Mouse (Mus musculus) cerebellum, adult 11 months (tissue): ENCODE measurements around the gene Ccl7.

Experiments used
- DNase-seq: peaks from one replicate; pipeline ENCODE4 v3.0.0; 2022

Gene Ccl7

DNA sequence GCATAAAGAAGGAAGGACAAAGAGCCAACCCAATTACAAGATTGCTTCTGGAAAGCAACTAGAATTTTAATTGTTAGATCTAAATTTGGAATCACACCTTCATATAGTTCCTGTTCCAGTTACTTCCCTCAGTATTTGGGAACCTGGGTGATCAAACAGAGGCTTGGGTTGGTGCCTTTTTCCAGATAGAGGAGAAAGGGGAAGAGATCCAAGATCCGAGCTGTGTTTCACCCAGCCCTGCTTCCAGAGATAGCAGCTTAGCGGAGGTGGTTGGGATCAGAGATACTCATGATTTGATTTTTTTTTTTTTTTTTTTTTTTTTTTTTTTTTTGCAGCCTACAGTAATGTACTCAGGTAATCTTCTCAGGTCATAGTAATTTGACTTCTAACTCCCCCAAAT, 9.7 kb upstream of the Ccl7 start:
- DNase-seq, result no peak

- no peak for DNase-seq
Observed at GRCm38 (mm10) chr11:82038535-82038934, 7.0 kb upstream of the Ccl7 start, which contains the start of gene Gm17268. Gene Gm17268 (minus strand): TSS chr11:82038562.

GRCm38 (mm10) chr11:82039132-82039660, 6.3 kb upstream of the Ccl7 start:
- DNase-seq, result no peak

- no peak for DNase-seq
Observed at GRCm38 (mm10) chr11:82041671-82042080, 3.8 kb upstream of the Ccl7 start.

GRCm38 (mm10) chr11:82047746-82048415, 2.4 kb downstream of the Ccl7 start:
- DNase-seq, result no peak

DNA sequence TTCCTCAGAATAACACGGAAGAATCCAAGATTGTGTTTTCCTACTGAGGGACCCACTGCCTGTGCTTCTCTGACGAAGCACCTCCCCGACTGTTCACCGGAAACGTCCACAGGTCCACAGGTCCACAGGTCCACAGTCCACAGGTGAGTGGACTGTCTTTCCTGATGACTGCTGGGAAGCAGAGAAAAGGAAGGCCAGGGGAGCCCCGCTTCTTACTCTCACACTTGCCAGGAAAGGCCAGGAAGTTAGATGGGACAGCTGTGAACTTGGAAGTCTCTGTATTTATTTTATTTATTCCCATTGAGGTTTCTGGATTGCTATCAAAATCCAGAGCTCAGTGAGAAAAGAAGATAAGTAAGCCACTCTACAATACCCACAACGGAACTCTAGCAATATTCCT, 8.3 kb downstream of the Ccl7 start:
- no peak for DNase-seq

DNA sequence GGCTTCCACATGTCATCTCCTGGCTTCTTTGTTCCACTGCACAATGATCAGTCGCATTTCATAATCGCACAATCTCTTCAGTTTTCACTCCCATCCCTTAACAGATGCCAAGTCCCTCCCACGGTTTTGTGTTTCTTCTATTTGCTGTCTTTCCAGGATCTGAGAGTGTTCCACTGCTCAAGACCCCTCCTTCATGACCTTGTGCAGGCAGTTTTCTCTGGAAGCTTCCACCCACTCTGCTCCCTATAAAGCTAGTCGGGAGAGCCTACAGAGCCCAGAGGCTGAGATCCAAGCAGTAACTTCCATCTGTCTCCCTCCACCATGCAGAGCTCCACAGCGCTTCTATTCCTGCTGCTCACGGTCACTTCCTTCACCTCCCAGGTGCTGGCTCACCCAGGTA, 12.1 kb downstream of the Ccl7 start, which contains the start of gene Ccl11:
Ccl11 (plus strand) TSS at position 178 of the 400 bp plus-strand sequence.
- no peak for DNase-seq

- DNase-seq, result no peak
Observed at GRCm38 (mm10) chr11:82062226-82062625, 16.7 kb downstream of the Ccl7 start.

- no peak for DNase-seq
Observed at GRCm38 (mm10) chr11:82063454-82063853, 17.9 kb downstream of the Ccl7 start.

GRCm38 (mm10) chr11:82066953-82067571, 21.6 kb downstream of the Ccl7 start:
- DNase-seq, result no peak

DNA sequence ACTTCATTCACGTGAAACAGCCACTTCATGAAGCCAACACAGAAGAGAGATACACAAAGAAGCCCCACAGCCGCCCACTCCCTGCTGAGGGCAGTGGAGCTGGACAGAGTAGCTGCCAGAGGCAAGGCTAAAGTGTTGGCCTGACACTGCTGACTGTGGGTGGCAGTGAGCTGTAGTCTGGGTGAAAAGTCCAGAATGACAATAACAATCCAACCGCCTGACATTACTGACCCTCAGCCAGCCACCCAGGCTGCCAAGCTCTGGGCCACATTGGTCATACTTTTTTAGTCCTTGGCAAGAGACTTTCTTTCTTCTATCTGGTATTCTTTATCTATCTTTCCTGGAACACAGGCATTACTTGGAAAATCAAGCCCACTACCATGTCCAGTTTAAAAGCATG, 25.6 kb downstream of the Ccl7 start:
- no peak for DNase-seq

GRCm38 (mm10) chr11:82072374-82072773, 26.9 kb downstream of the Ccl7 start:
- no peak for DNase-seq

- DNase-seq, result no peak
Observed at GRCm38 (mm10) chr11:82072984-82073383, 27.5 kb downstream of the Ccl7 start.

DNA sequence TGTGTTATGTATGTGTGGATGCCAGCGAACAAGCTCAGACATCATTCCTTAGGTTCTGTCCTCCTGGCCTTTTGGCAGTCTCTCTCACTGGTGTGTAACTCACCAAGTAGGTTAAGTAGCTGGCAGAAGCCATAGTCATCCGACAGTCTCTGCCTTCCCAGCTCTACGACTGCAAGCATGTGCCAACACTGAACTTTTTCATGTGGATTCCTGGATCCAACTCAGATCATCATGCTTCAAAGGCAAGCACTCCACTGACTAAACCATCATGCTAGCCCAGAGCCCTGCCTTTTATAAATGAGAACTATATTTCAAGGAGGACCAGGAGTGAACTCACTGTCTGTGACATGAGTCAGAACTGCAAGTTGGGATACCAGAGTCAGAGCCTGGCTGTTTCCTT, 28.2 kb downstream of the Ccl7 start:
- no peak for DNase-seq

- no peak for DNase-seq
Observed at GRCm38 (mm10) chr11:82077031-82077430, 31.5 kb downstream of the Ccl7 start.

DNA sequence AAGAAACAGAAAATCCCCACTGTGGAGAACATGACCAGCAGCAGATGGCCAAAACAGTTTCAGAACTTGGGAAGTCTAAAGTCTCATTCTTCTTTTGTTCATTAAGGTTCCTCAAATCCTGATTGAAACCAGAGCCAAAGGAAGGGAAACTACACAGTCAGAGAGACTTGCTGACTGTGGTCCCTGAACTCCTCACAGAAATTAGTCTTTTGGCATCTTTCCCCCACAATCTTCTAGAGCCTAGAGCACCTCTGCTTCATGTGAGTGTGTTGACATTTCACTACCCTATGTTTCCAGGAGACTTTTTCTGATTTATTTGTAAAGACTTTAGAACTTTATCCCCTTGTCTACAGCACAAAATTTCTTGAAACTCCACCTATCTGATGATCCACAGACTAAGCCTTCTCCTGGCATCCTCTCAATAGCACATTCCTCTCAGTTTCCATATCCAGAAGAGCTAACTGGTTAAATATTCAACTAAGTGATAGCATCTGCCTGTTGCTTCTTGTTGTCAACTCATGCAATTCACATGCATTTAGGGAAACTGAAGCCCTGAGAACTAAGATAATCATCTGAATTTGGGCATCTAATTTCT, 32.7 kb downstream of the Ccl7 start:
- no peak for DNase-seq

DNA sequence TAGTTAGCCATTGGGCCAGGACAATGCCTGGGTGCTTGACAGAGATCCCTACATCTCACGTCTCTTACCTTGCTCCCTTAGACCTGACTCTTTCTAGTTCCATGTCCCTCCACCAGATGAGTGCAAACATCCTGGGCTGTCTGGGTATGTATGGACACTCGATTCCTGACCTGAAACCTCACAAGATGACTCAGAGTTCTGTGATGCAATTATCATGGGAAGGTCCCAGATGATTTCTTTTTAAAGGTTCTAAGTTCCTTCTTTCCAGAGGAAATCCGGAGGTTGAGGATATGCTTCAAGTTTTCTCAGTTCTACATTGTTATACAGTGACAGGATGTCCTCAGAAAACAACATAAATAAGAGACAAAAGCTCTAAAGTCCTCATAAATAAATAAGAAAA, 35.4 kb downstream of the Ccl7 start:
- no peak for DNase-seq

GRCm38 (mm10) chr11:82084360-82084759, 38.8 kb downstream of the Ccl7 start:
- DNase-seq, result no peak
